Mouse (Mus musculus): ENCODE measurements around the gene Krt77.
A peak's percentile ranks its signal among the peaks of the same experiment; 100 is the strongest.

Krt77 gene

DNA sequence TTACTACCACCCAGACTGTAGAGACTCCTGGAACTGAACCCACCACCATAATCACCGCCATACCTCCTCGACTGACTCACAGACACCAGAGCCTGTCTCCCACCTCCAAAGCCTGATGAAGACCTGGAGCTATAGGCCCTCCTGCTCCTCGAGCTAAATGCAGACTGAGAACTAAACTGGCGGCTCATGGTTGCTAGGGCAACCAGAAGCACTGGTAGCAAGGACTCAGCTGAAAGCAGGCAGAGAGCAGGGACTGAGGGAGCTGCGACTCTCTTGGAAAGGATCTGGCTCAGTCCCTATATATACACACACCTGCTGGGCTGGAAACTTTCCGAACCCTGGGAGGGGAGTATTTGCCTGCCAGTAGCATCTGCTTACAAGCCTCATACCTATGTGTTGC, at the start of gene Krt77:
TSS of gene Krt77 (minus strand) at position 275 of the 400 bp plus-strand sequence.
- peak; percentile 76 for DNase-seq (ENCODE audit: low spot score)

DNA sequence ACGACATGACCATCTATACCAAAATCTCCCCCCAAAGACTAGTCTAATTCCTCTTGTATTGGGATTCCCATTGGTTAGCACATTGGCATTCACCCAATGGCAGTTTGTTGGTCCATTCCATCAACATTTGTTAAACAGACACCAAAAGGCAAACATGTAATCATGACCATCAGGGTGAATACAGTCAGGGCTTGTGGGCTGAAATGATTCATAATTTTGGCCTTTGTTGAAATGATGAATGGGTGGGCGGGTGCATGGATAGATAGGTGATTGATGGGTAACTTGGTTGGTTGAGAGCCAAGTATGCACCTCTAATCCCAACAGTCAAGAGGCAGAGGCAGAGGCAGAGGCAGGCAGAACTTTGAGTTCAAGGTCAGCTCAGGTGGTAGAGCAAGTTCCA, 46.6 kb upstream of the Krt77 start:
- no peak for DNase-seq (ENCODE audit: low spot score)

DNA sequence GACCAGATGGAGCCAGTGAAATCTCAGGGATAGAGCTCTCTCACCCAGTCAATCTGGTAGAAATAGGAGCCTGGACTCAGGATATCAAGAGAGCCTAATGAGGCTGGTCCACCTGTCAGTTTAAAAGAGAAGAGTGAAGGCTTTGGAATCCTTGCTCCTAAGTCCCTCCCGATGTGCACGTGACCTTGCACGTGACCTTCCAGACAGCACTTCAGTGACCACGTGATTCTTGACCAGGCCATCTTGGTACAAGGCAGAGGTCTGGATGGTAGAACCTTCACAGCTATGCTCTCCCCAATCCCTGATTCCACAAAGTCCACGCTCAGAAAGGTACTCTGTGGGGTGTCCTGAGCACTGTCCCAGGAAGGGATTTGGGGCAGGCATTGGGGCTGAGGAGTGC, 35.3 kb upstream of the Krt77 start:
- DNase-seq (ENCODE audit: low spot score): no peak

DNA sequence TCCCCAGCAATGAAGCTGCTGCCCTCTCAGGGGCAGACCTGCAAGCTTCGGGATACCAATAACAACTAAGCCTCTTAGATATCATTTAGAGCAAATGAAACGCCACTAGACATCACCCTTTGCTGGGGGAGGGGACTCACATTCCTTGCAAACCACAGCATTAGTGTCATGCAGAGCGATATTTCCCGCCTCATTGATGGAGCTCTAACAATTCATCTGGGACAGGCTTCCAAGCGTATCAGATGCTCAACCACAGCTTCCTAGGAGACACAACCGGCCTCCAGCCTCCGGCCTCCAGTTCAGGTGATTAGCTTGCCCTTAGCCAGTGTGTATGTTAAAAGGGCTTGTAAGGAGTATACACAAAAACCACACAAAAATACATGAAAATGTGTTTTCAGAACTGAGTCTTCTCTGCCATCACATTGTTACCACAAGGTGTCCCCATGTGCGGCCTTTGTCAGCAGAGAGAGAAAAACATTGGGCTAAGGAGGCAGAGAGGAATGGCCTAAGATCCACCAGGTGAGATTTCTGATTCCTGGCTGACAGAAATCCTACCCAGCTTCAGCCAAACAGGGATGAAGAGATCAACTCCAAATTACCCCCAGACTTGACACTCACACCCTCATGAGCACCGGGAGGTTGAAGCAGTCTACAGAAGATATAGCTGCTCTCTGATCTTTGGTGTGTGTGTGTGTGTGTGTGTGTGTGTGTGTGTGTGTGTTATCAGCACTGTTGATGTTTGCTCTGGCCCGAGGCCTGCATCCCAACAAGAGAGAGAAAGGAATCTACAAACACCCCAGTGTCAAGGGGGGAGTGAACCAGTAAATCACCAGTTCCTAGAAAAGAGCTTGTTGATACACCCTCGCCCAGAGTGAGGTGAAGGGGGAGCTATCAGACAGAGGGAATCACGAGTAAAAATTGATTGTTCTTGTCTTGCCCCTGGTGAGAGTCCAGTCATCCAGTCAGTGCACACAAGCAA, 33.0 kb upstream of the Krt77 start:
- no peak for DNase-seq (ENCODE audit: low spot score)

DNA sequence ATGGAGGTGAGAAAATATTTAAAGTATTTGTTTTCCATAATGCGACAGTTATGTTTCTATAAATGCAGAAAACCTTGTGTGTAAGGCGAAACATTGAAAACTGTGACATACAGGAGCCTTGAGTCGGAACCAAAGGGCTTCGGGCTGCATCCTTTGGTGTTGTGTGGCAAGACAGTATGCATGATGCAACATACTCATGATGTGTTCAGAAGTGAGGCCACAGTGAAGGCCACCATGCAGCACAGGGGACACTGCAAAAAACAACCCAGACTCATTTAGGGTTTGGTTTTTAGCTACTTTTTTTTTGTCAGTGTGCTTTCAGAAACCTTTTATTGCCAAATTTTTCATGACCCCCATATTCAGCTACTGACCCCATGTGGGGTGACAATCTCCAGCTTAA, 25.7 kb upstream of the Krt77 start:
- DNase-seq (ENCODE audit: low spot score): no peak

DNA sequence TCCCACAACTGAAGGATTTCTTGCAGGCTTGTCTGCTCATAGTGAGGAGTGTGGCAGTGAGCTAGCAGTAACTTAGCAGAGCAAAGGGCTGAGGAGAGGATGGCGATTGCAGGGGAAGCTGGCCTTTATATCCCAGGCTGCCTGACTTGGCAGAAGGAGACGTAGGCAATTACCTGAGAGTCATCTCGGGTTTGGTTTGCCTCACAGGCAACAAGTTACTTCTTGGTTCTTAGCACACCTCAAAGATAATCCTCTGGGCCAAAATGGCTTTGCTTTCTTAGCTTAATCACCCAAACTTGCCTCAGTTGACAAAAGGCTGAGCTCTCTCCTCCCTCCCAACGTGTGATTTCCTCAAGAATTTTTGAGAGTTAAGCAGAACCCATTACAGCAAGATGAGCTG, 23.3 kb upstream of the Krt77 start, which contains the start of gene Krt76:
TSS of gene Krt76 (minus strand) at position 101 of the 400 bp plus-strand sequence.
- no peak for DNase-seq (ENCODE audit: low spot score)

DNA sequence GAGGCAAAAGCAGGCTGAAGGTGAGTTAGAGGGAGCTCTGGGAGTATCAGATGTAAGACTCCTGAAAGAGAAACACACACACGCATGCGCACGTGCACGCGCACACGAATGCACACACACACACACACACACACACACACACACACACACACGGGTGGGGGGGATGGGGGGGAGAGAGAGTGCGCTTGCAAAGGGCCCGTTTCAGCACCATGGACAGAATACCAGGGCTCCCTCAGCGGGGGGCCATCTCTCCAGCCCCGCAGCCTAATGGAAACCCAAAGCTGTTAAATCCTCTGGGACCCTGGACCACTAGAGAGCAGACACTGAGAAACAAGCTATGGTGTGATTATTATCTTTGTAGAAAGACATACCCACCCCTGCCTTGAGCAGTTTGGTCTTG, 10.3 kb upstream of the Krt77 start:
- no peak for DNase-seq (ENCODE audit: low spot score)

DNA sequence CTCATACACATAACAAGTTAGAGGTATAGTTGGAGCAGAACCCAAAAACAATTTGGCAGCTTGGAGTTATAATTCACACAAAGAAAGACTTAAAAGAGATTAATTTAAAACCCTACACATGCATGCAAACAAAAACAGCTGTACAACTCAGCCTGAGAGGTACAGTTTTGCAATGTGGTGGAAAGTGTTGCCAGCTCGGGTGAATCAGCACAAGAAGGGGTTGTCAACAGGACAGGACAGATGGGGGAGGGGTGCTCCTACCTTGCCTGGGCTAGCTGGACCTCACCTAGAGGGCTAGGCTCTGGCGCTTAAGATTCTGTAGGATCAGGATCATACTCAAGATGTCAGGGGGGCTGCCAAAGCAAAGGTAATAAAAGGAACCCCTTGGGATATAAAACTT, 8.5 kb upstream of the Krt77 start:
- DNase-seq (ENCODE audit: low spot score): no peak

DNA sequence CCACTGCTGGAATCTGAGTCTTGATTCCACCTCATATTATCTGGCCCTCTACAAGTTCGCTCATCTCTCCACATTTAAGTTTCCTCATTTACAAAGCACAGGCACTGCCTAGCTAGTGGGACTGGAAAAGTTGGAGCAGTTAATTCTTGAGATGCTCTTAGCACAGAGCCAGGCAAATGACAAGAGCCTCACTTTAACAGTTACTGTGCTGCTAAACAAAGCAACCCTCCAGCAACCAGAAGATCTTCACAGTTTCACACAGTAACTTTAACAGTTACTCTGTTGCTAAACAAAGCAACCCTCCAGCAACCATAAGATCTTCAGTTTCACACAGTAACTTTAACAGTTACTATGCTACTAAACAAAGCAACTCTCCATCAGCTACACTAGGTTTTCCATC, 4.9 kb upstream of the Krt77 start:
- DNase-seq (ENCODE audit: low spot score): no peak

DNA sequence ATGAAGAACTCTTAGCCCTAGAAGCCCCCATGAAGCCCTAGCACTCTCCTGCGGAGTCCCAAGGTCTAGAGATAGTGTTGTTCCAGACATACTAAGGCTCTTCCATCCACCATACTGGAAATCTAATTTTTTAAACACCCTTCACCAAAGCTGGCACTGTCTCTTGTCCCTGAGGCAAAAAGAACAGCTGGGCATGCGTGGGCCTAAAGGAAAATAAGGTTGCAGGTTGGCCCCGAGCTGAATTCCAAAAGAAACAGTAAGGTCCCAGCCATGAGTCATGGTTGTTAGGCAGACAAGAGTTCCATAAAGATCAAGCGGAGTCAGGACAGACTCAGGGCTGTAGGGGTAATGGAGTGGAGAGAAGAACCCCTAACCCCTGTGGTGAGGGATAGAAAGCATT, 3.7 kb upstream of the Krt77 start:
- no peak for DNase-seq (ENCODE audit: low spot score)

DNA sequence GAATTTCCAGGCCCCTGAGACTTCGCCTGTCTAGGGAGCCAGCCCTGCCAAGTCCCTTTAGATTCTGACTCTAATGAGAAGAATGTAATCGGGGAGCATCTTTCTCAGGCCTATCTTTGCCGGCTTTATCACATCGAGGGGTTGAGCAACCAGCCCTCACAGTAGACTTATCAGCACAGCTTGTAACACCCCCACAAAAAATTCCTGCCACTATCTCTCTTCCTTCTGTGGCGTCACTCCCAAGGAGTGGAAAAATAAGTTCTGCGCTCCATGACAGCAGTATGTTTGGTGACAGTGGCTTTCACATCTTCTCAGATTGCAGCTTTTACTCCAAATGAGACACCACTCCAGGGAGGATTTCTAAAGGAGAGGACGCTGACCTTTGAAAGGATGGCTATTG, 2.8 kb downstream of the Krt77 start:
- no peak for DNase-seq (ENCODE audit: low spot score)

DNA sequence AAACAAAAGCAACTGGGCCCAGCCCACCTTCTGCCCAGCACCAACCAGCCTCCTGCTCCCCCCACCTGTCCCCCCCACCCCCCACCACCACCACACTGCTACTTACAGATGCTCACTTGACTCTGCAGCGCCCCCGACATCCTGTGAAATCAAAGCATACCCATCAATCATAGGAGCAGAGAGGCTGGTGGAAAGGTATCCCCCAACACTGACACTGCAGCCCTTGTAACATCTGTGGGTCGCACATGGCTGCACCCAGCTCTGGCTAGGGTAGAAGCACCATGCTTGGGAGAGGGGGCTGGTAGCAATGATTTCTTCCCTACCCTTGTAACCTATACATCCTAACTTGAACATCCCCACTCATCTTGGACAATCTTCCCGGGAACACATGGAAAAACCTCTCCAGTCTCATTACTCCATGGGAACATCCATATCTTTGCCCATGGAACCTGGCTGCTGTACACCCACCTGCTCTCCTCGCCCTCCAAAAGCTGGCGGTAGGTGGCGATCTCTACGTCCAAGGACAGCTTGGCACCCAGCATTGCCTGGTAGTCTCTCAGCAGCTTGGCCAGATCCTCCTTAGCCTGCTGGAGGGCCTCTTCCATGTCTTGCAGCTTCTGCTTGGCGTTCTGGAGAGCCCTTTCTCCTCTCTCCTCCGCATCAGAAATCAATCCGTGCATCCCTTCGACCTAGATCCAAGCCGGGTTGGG, 8.9 kb downstream of the Krt77 start:
- DNase-seq (ENCODE audit: low spot score): no peak

DNA sequence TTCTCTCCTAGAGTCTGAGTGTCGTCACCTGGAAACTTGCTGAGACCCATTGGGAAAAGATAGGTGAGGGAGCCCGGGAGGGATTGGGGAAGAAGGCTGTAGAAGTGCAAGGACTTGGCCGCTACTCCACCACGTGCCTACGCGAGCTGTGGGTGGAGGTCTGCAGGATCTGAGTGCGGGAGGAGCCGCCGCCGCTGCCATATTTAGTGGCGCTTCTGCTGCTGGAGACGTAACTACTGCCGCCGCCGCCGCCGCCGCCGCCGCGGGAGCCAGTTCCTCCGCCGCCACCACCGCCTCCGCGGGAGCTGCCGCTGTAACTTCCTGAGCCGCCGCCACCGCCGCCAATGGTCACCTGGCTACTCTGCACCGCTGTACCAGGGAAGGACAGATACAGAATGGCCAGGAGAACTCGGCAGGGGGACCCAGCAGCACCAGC, 9.8 kb downstream of the Krt77 start:
- no peak for DNase-seq (ENCODE audit: low spot score)

DNA sequence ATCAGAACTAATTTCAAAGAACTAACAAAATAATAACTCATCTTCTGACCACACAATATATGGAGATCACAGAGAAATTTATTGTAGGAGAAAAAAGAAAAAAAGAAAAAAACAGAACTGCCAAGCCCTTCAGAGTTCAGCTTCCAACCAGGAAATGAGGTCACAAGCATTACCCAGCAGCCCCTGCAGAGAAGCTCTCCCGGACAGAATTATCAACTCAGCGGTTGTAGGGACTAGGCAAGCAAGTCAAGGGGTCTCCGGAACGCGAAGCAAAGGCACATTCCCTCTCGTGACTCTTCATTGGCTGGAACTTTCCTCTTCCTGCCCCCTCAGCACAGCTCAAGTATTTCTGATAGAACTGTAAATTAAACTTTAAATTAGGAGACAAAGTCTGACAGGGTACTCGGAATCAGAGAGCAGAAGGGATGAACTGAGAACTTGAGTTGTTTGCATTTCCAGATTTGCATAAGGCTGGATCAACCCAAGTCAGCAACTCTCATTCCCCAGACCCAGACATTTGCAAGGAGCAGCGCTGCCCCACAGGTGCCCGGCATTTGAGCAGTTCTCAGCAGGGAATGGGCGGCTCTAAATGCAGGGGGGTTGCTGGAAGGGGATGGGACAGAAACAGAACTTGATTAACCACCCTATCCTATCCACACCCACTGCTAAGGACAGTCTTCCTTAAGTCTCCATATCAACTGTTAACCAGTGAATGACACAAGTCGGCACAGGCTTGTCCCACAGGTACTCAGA, 10.7 kb downstream of the Krt77 start:
- no peak for DNase-seq (ENCODE audit: low spot score)

DNA sequence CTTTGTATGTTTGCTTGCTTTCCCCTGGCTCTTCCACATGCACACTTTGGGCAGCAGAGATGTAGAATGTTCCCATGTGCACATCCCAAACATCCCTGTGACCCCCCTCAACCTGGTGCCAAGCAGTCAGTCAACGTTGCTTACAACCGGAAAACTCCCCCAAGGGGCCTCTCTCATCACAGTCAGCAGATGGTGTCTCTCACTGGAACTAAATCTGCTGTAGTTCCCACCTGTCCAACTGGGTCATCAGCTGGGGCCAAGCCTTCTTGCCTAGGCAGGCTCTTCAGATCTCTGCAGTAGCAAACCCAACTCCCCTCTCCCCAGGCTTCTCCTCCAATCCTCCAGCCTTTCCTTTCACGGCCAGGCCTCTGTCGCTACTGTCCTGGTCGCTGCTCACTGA, 12.8 kb downstream of the Krt77 start:
- DNase-seq (ENCODE audit: low spot score): no peak

DNA sequence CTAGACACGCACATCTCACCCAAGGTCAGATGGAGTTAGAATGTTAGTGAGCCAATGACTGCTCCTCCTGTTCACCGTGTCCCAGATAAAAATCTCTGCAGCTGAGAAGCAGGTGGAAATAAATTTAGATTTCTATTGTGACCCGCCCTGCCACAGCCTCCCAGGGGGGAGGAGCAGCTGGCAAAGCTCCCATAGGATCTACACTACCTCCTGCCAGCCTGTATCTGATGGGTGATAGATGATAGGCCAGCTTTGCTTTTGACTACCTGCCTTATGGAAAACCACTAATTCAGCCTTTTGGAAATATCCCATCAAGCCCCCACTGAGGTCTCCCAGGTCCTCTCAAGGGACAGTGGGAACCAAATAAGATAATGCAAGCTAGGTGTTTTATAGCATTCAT, 13.8 kb downstream of the Krt77 start:
- DNase-seq (ENCODE audit: low spot score): no peak

DNA sequence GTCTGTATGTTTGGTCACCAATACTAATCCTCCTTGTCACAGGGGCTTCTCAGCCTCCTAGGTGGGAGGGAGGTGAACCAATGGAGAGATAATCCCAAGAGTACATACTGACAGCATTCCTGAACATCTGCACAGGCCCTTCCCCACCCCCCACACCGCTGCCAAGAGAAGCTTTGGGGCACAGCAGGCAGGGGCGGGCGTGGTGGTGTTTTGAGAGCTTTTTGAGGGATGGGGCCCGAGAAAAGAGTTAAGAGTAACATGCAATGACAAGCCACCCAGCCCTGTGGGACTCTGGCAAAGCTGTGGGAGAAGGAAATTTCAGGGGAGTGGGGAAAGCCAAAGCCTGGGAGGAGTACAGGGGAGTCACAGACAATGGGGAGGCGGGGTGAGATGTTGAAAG, 15.2 kb downstream of the Krt77 start:
- DNase-seq (ENCODE audit: low spot score): no peak

DNA sequence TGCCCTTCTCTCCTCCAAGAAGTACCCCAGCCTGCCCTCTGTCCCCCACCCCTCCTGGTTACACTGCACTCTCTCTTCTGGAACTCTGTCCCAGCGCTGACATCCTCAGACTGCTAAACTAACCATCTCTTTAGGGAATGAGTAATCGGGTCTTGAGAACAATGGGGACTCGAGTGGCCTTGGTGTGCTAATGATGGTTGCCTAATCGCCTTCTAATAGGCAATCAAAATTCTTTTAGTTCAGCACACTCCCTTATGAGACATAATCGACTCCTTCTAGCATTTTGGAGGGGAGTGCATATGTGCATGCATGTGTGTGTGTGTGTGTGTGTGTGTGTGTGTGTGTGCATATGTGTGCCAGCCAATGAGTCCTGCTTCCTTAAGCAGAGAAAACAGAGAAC, 16.9 kb downstream of the Krt77 start:
- DNase-seq (ENCODE audit: low spot score): no peak

DNA sequence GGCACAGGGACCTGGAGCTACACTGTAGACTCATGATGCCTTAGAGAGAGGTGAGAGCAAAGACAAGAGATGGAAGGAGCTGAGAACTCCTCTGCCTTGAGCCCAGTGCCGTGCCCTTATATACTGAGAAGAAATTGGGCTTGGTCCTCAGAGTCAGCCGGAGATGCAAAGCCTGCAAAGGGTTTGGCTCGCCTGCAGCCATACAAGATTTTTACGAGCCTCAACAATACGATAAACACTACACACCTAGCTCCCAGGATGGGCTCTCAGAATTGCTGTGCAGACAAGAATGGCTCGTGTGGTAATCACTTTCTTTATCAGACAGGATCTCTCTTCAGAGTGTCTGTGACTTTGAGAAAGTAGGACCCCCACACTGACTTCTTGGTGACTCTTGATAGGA, 18.8 kb downstream of the Krt77 start, which contains the start of gene Krt1:
TSS of gene Krt1 (minus strand) at position 101 of the 400 bp plus-strand sequence.
- DNase-seq (ENCODE audit: low spot score): no peak

DNA sequence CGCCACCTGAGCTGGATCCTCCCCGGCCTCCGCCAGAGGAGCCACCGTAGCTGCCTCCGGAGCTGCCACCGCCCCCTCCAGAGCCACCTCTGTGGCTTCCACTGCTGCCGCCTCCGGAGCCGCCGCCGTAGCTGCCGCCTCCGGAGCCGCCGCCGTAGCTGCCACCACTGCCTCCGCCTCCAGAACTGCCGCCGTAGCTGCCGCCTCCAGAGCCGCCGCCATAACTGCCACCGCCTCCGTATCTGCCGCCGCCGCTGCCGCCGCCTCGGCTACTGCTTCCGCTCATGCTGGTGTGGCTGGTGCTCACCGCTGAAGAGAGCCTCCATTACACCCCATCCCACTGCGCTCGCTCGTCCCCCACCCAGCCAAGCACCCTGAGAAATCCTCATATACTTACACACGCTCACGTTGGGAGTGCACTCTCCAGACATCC, 23.5 kb downstream of the Krt77 start:
- DNase-seq (ENCODE audit: low spot score): peak; percentile 49

DNA sequence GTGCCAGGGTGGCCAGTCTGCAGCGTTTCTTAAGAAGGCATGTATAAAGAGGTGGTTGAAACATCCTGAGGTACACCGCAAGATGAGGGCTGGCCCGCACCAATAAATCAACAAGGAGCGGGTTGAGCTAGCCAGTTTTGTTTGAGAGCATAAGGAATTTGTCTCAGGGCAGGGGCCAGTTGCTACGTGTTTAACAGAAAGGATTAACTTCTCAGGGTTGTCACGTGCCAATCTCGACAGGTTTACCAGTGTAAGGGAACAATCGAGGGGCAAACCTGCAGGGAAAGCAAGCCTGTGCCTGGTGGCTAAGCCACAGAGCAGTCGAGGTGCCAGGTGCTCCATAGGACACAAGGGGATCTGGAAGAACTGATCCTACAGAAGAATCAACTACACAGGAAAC, 26.3 kb downstream of the Krt77 start:
- no peak for DNase-seq (ENCODE audit: low spot score)

DNA sequence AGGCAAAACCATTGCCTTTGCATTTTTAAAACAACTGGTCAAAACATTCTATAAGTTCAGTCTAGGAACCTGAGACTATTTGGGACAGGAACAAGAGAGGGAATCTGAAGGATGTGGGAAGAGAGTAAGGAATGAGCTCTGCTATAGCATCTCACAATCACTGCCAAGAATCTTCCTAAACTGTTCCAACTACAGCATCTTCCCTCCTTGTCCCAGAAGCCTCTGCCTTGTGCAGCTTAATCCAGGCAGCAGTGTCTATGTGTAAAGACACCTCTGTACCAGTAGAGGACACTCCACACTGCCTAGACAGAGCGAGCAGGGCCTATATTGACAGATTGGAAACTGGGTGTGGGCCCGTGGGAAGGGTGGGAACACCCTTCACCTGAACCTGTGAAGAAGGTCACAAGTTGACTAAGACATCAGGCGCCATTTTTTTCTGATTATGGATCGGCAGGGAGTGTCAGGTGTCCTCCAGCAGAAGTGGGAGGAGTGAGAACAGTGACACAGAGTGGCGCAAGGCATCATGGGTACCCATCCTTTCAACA, 34.6 kb downstream of the Krt77 start:
- DNase-seq (ENCODE audit: low spot score): no peak

Data from layer of hippocampus, adult 11-12 months (tissue).